Mouse (Mus musculus) CH12.LX (cell line): ENCODE measurements around the gene Stx8. TPM values are rescaled to one million over a fixed set of nuclear protein-coding genes. Genes with fewer than 3 reads are reported as not detected.

ENCODE experiments used
- DNase-seq: peaks from one replicate; pipeline ENCODE4 v3.0.0-alpha.2; 2013; ENCODE audit errors: extremely low read depth
- H3K27ac ChIP-seq: 2 replicates; pipeline ENCODE4 v1.5.1; 2012; ENCODE audit warnings: low read depth, mild to moderate bottlenecking, control low read depth, moderate library complexity; ENCODE audit not compliant: insufficient read depth
- H3K27me3 ChIP-seq: replicated peaks from 2 replicates; pipeline ENCODE3; 2012; ENCODE audit warnings: inconsistent platforms
- H3K36me3 ChIP-seq, 2 experiments: replicated peaks in 1 of 2; 2 replicates each; pipeline versions ENCODE3 to v1.6.1; 2012; ENCODE audit warnings: inconsistent platforms in 1 of 2, low read length in 1 of 2, mild to moderate bottlenecking in 1 of 2, mixed read lengths in 1 of 2, moderate library complexity in 1 of 2; ENCODE audit not compliant: control insufficient read depth in 1 of 2, insufficient read depth in 1 of 2
- H3K4me1 ChIP-seq, 2 experiments: 2 replicates each; pipeline ENCODE4 v1.6.1; 2012; ENCODE audit warnings: inconsistent platforms in 1 of 2, moderate library complexity in 1 of 2; ENCODE audit not compliant: insufficient read depth in 2 of 2, control insufficient read depth in 1 of 2
- H3K4me2 ChIP-seq: 2 replicates; pipeline ENCODE4 v1.6.1; 2012; ENCODE audit warnings: low read depth, mild to moderate bottlenecking, control low read depth; ENCODE audit not compliant: poor library complexity, insufficient read depth, severe bottlenecking
- H3K4me3 ChIP-seq, 3 experiments: fragments of 150-350 bp in 1 of 3; sonication (generic) in 1 of 3; replicated peaks in 1 of 3; 2 replicates each; pipeline versions ENCODE3 to v1.5.1; 2011 to 2012; ENCODE audit warnings: low read depth in 2 of 3, low read length in 2 of 3, mild to moderate bottlenecking in 2 of 3, moderate library complexity in 2 of 3, control low read depth in 1 of 3, improper control_type of control experiment in 1 of 3, inconsistent platforms in 1 of 3, mixed read lengths in 1 of 3; ENCODE audit not compliant: poor library complexity in 1 of 3
- H3K79me2 ChIP-seq: replicated peaks from 2 replicates; pipeline ENCODE4 v1.6.1; 2012; ENCODE audit warnings: mild to moderate bottlenecking, moderate library complexity; ENCODE audit not compliant: control insufficient read depth, poor library complexity, insufficient read depth, severe bottlenecking; ENCODE audit errors: extremely low read depth
- H3K9ac ChIP-seq: 2 replicates; pipeline ENCODE4 v1.6.1; 2012; ENCODE audit warnings: low read depth, mild to moderate bottlenecking, control low read depth, moderate library complexity; ENCODE audit not compliant: insufficient read depth
- H3K9me3 ChIP-seq: replicated peaks from 2 replicates; pipeline ENCODE3; 2012; ENCODE audit warnings: low read length, inconsistent platforms, mixed read lengths
- CHD1 ChIP-seq: IDR thresholded peaks from 2 replicates; pipeline ENCODE4 v1.6.1; 2012; ENCODE audit warnings: low read depth, low read length, improper control_type of control experiment, inconsistent platforms
- CHD2 ChIP-seq: IDR thresholded peaks from 2 replicates; pipeline ENCODE4 v1.6.1; 2011; ENCODE audit warnings: low read length, improper control_type of control experiment
- E2F4 ChIP-seq: IDR thresholded peaks from 2 replicates; pipeline ENCODE4 v1.6.1; 2011; ENCODE audit warnings: low read depth, low read length, improper control_type of control experiment; ENCODE audit not compliant: insufficient replicate concordance
- ELF1 ChIP-seq: IDR thresholded peaks from 2 replicates; pipeline ENCODE4 v1.6.1; 2014; ENCODE audit warnings: low read depth, mild to moderate bottlenecking, inconsistent platforms, low read length, improper control_type of control experiment
- IRF4 ChIP-seq: IDR thresholded peaks from 2 replicates; pipeline ENCODE4 v1.6.1; 2014; ENCODE audit warnings: low read depth, mild to moderate bottlenecking, inconsistent platforms, low read length, improper control_type of control experiment
- MAFK ChIP-seq: IDR thresholded peaks from 2 replicates; pipeline ENCODE4 v1.6.1; 2011; ENCODE audit warnings: low read length, improper control_type of control experiment; ENCODE audit not compliant: insufficient replicate concordance
- MYC ChIP-seq: IDR thresholded peaks from 2 replicates; pipeline ENCODE4 v1.6.1; 2011; ENCODE audit warnings: low read depth, mild to moderate bottlenecking, improper control_type of control experiment, low read length
- SIN3A ChIP-seq: IDR thresholded peaks from 2 replicates; pipeline ENCODE4 v1.6.1; 2012; ENCODE audit warnings: low read length, improper control_type of control experiment, inconsistent platforms
- TBP ChIP-seq: conservative IDR thresholded peaks from 2 replicates; pipeline ENCODE4 v1.6.1; 2011; ENCODE audit warnings: low read depth, low read length, improper control_type of control experiment
- TCF12 ChIP-seq: IDR thresholded peaks from 2 replicates; pipeline ENCODE4 v1.6.1; 2014; ENCODE audit warnings: low read depth, mild to moderate bottlenecking, inconsistent platforms, low read length, improper control_type of control experiment
- USF1 ChIP-seq: IDR thresholded peaks from 2 replicates; pipeline ENCODE4 v1.6.1; 2014; ENCODE audit warnings: low read depth, mild to moderate bottlenecking, inconsistent platforms, low read length, improper control_type of control experiment
- ZNF384 ChIP-seq: IDR thresholded peaks from 2 replicates; pipeline ENCODE4 v1.6.1; 2012; ENCODE audit warnings: low read depth, low read length, improper control_type of control experiment, inconsistent platforms
- dilution Hi-C: fragments of 300-500 bp; cut with MboI; formaldehyde crosslinking; loops from 2 replicates; pipeline ENCODE4 v1.14.3; 2020; ENCODE audit warnings: low sequenced_read_pairs; ENCODE audit not compliant: extremely low pct_unique_long_range_greater_than_20kb, extremely low pct_ligation_motif_present
- in situ Hi-C: fragments of 300-500 bp; cut with MboI; formaldehyde crosslinking; loops from 3 replicates; pipeline ENCODE4 v1.14.3; 2019; ENCODE audit warnings: low sequenced_read_pairs, low pct_ligation_motif_present, low pct_unique_long_range_greater_than_20kb, mixed read lengths
- polyA plus RNA-seq: library from polyadenylated mRNA; unstranded; fragments of >175 nt; gene quantifications from 2 replicates; pipeline ENCODE4 v1.2.1, GENCODE M21; 2012; ENCODE audit warnings: low read depth; ENCODE audit not compliant: insufficient read length
- total RNA-seq, 2 experiments: library from RNA; depleted of rRNA; stranded (reverse); fragments of 300-350 nt in 1 of 2; fragments of >200 nt in 1 of 2; gene quantifications; 2 replicates each; pipeline ENCODE4 v1.2.3; 2012 to 2014

The Stx8 gene
- total and polyA plus RNA-seq, 3 experiments = 31.8 to 57.9 (median 35.2) TPM

DNA sequence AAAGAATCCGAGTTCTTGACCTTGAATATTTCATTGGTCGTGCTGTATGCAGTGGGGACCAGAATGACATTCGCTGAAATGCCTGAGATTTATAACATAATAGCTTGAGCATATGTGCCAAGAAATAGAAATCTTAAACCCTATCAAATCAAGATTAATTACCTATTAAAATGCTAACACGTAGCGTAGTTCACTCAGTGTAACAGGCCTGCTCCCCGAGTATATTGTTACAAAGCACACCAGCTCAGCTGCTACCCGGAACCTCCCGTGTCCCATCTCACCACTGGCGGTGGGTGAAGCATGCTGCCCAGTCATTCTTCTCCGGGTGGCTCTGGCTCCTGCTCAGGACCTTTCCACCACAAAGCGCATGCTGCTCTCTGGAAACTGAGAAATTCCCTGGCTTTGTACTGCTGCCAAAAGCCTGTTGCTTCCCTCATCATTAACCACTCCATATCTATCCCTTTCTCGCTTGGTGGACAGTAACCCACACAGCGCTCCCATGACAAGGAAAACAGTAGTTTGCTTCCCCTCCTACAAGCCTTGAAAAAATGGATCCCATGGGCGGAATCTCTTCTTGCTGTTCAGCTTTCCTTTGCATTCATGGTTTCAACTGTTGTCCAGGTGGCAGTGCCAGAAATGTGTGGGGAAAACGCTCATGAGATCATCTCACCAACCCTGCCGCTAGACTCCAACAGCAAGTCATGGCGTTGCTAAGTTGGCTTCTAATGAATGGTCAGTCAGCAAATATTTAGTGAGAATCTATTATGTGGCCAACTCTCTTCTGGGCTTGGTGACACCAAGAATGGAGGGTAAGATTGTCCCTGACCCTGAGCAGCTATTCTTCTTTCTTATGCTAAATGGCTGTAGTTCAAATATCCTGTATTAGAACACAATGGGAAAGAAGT, 83.5 kb downstream of the Stx8 start:
- in situ Hi-C loops = no loop called here
- no peak for DNase-seq
- H3K9ac ChIP-seq = no peak overlapping the region
- peaks cover 0 to 29% of the 10 kb centered on the region in 2 experiments for H3K36me3 ChIP-seq
- H3K27me3 ChIP-seq = no peaks in the 10 kb centered on the region
- no peak overlapping the region for H3K4me2 ChIP-seq
- dilution Hi-C loops = no loop called here
- no peaks in the 10 kb centered on the region for H3K9me3 ChIP-seq
- H3K4me1 ChIP-seq = no peaks in the 10 kb centered on the region
- H3K79me2 ChIP-seq = no peaks in the 10 kb centered on the region
- no peak overlapping the region for H3K4me3 ChIP-seq
- TF ChIP-seq E2F4 = no peak
- no peak for TF ChIP-seq USF1
- no peak for TF ChIP-seq TBP
- TF ChIP-seq CHD1 = no peak
- no peak overlapping the region for H3K27ac ChIP-seq

DNA sequence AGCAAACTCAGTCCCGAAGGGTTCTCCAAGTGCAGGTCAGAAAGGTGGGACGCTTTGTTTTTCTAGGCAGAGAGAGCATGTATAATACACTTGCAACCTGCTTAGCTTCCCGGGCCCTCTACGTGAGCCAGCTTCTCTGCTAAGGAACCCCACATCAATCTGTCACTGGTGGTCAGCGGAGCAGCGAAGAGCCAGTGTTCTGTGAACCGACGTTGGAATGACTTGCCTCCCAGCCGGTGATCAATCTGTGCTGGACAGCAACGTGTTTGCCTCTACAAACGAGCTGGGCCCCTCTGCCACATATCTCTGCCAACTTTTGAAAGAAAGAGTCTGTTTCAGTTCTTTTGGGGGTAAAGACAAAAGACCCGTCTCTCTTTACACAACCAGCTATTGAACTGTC, 84.7 kb downstream of the Stx8 start:
- in situ Hi-C loops = no loop called here

DNA sequence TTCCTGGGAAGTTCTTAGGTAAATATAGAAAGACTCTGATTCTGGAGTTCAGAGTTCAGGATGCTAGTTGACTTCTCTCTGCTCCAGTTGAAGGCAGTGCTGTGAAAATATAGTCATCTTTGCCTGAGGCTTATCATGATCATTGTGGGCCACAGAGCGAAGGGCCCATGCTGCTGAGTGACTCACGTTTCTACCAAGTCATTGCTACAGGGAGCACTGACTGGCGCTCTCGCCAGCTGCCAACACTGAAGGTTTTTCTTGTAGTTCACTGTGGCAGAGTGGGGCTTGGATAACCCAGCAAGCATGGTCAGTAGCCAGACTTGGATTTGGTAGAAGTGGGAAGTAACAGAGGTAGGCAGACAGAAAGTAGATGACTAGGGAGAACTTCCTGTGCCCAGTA, 85.3 kb downstream of the Stx8 start:
- no peaks in the 10 kb centered on the region for H3K9me3 ChIP-seq
- no peak overlapping the region for H3K9ac ChIP-seq
- H3K79me2 ChIP-seq = no peaks in the 10 kb centered on the region
- no peak overlapping the region for H3K27ac ChIP-seq
- peaks cover 0 to 25% of the 10 kb centered on the region in 2 experiments for H3K36me3 ChIP-seq
- no peaks in the 10 kb centered on the region for H3K27me3 ChIP-seq
- in situ Hi-C loops (no loop called here), dilution Hi-C loops (no loop called here)
- H3K4me1 ChIP-seq = no peaks in the 10 kb centered on the region
- no peak overlapping the region for H3K4me2 ChIP-seq
- no peak overlapping the region for H3K4me3 ChIP-seq
- no peak for DNase-seq
- TF ChIP-seq MYC (no peak), IRF4 (no peak), CHD1 (no peak), ZNF384 (no peak)

More for the DNA sequence above, 84.7 kb downstream of the Stx8 start:
- Histone ChIP-seq H3K36me3 (peaks cover 0 to 26% of the 10 kb centered on the region in 2 experiments), H3K27ac (no peak overlapping the region), H3K9ac (no peak overlapping the region), H3K27me3 (no peaks in the 10 kb centered on the region), H3K9me3 (no peaks in the 10 kb centered on the region), H3K4me1 (no peaks in the 10 kb centered on the region), H3K79me2 (no peaks in the 10 kb centered on the region), H3K4me2 (no peak overlapping the region), H3K4me3 (no peak overlapping the region)
- TF ChIP-seq MYC = no peak
- no peak for TF ChIP-seq CHD1
- no peak for TF ChIP-seq TCF12
- TF ChIP-seq TBP = no peak
- no peak for TF ChIP-seq ELF1
- no peak for TF ChIP-seq CHD2
- no peak for TF ChIP-seq SIN3A
- no peak for TF ChIP-seq MAFK
- DNase-seq = no peak
- dilution Hi-C loops = no loop called here
